Mouse (Mus musculus): ENCODE measurements around the gene Slc8a1.
A peak's percentile ranks its signal among the peaks of the same experiment; 100 is the strongest.

The Slc8a1 gene

GRCm38 (mm10) chr17:81554052-81554734, 184.0 kb downstream of the Slc8a1 start:
- DNase-seq: no peak

- no peak for DNase-seq
Measured at GRCm38 (mm10) chr17:81551856-81552635, 186.1 kb downstream of the Slc8a1 start.

GRCm38 (mm10) chr17:81550864-81551263, 187.3 kb downstream of the Slc8a1 start:
- no peak for DNase-seq

- no peak for DNase-seq
Measured at GRCm38 (mm10) chr17:81548016-81548415, 190.2 kb downstream of the Slc8a1 start.

- no peak for DNase-seq
Measured at GRCm38 (mm10) chr17:81546525-81546924, 191.7 kb downstream of the Slc8a1 start.

- DNase-seq: no peak
Measured at GRCm38 (mm10) chr17:81546012-81546411, 192.2 kb downstream of the Slc8a1 start.

- DNase-seq: no peak
Measured at GRCm38 (mm10) chr17:81544926-81545325, 193.3 kb downstream of the Slc8a1 start.

GRCm38 (mm10) chr17:81542313-81543185, 195.6 kb downstream of the Slc8a1 start:
- peak; percentile 73 for DNase-seq

- no peak for DNase-seq
Measured at GRCm38 (mm10) chr17:81538163-81539160, 199.7 kb downstream of the Slc8a1 start.

GRCm38 (mm10) chr17:81536093-81536492, 202.1 kb downstream of the Slc8a1 start:
- no peak for DNase-seq

- peak; percentile 53 for DNase-seq
Measured at GRCm38 (mm10) chr17:81529849-81530248, 208.3 kb downstream of the Slc8a1 start.

- no peak for DNase-seq
Measured at GRCm38 (mm10) chr17:81528940-81529339, 209.2 kb downstream of the Slc8a1 start.

GRCm38 (mm10) chr17:81526463-81526862, 211.7 kb downstream of the Slc8a1 start:
- DNase-seq: no peak

- DNase-seq: no peak
Measured at GRCm38 (mm10) chr17:81524826-81525225, 213.4 kb downstream of the Slc8a1 start.

- peak; percentile 28 for DNase-seq
Measured at GRCm38 (mm10) chr17:81523943-81524342, 214.2 kb downstream of the Slc8a1 start.

GRCm38 (mm10) chr17:81518316-81519025, 219.7 kb downstream of the Slc8a1 start:
- DNase-seq: no peak

- no peak for DNase-seq
Measured at GRCm38 (mm10) chr17:81516155-81516554, 222.0 kb downstream of the Slc8a1 start.

- no peak for DNase-seq
Measured at GRCm38 (mm10) chr17:81514022-81514421, 224.2 kb downstream of the Slc8a1 start.

- peak; percentile 24 for DNase-seq
Measured at GRCm38 (mm10) chr17:81513368-81513958, 224.7 kb downstream of the Slc8a1 start.

- DNase-seq: peak; percentile 38
Measured at GRCm38 (mm10) chr17:81505162-81505685, 233.0 kb downstream of the Slc8a1 start.

- peak; percentile 90 for DNase-seq
Measured at GRCm38 (mm10) chr17:81504040-81504439, 234.1 kb downstream of the Slc8a1 start.

Data from cerebellum, adult 9-10 months (tissue).